ENCODE assay signal across 11 mouse cellular contexts in the genomic region with DNA sequence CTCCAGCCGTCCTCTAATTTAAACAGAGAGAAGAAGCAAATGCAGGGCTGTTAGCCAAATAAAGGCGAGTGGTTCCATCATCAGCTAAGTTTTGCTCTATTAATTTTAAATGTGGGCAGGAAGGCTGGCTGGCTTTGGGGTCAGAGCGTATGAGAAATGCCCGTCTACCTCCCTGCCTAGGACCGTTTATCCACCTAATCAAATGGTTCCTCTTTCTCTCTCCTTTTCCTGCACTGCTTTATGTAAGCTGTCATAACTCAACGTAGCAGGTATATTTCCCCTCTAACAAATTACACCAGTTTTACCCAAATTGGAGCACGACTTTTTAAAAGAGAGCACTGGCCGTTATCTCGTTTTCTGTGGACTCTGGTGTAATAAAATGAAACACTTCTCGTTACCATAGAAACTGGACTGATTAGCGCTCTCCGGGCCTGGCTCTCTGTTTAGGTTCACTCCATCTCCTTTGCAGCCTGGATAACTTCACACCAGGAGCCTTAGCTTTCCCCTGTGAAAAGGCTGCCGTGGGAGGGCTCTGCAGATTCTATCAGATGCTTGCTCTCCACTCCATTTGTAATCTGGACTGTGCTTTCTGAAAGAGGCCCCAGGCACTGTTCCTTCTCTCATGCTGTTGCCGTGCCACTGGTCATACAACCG.
A peak's percentile ranks its signal among the peaks of the same experiment; 100 is the strongest.
DNase-seq lines count a peak whose midpoint lies in the region; ATAC-seq lines count a peak whose summit lies in the region.
"Had no signal": no experiment of that assay in that cellular context is flagged by ENCODE, and none has a peak within 500 bp of the region (broad histone marks: within the 10 kb centered on the region; RNA-seq: fewer than 3 reads in every experiment).

No protein-coding gene starts in this region.

- H3K4me2 ChIP-seq in heart, embryonic 11.5 days, result no peak overlapping the region; the same call in 1 of the 2 replicates
- H3K4me2 ChIP-seq in neural tube, embryonic 13.5 days, result no peak overlapping the region
- H3K4me2 ChIP-seq in stomach, embryonic 16.5 days (ENCODE audit: low read depth, low read length), result 0 out of 2 replicates have a peak overlapping the region, but pooled peaks have one; percentile 13
- no peak overlapping the region for H3K4me2 ChIP-seq in kidney, embryonic 16.5 days (replicated peaks; ENCODE audit: low read depth, low read length)
- H3K4me2 ChIP-seq: limb, embryonic 13.5 days had no signal

- DNase-seq in heart, postnatal 36 days, result no peak
- DNase-seq in neural tube, embryonic 10.5 days (ENCODE audit: extremely low spot score, low spot score), result no peak
- no peak for DNase-seq in ovary, adult 18-20 months (ENCODE audit: low spot score)
- DNase-seq: cerebellum, adult 9-10 months; heart, postnatal 10 days had no signal

- no peaks in the 10 kb centered on the region for H3K36me3 ChIP-seq in heart, embryonic 11.5 days (ENCODE audit: control insufficient read depth, insufficient read depth, low read length)
- no peaks in the 10 kb centered on the region for H3K36me3 ChIP-seq in neural tube, embryonic 13.5 days
- no peaks in the 10 kb centered on the region for H3K36me3 ChIP-seq in stomach, embryonic 16.5 days (ENCODE audit: control insufficient read depth, insufficient read depth, low read length)
- H3K36me3 ChIP-seq in kidney, embryonic 16.5 days (ENCODE audit: insufficient read depth, low read length), result no peaks in the 10 kb centered on the region
- H3K36me3 ChIP-seq: limb, embryonic 13.5 days had no signal

- H3K4me1 ChIP-seq in heart, embryonic 11.5 days (ENCODE audit: control insufficient read depth, insufficient read depth, low read length), result peaks cover 8% of the 10 kb centered on the region
- peaks cover 26% of the 10 kb centered on the region for H3K4me1 ChIP-seq in neural tube, embryonic 13.5 days (replicated peaks)
- H3K4me1 ChIP-seq in stomach, embryonic 16.5 days (ENCODE audit: control insufficient read depth, insufficient read depth, low read length), result no peaks in the 10 kb centered on the region
- H3K4me1 ChIP-seq in kidney, embryonic 16.5 days (ENCODE audit: insufficient read depth, low read length), result 0 out of 2 replicates have a peak, but pooled peaks cover 5% of the 10 kb centered on the region

- ATAC-seq in heart, embryonic 11.5 days (replicated peaks; ENCODE audit: insufficient number of reproducible peaks, low FRiP score, low TSS enrichment), result no peak
- no peak for ATAC-seq in neural tube, embryonic 13.5 days (ENCODE audit: low read depth)
- peak; percentile 69 for ATAC-seq in granulocyte monocyte progenitor cell, adult 5-6 weeks (replicated peaks; ENCODE audit: poor library complexity, severe bottlenecking)
- peak; percentile 72; the same call in 1 of the 2 replicates for ATAC-seq in stomach, embryonic 16.5 days (ENCODE audit: insufficient read depth, low FRiP score)
- no peak for ATAC-seq in kidney, embryonic 16.5 days (ENCODE audit: low FRiP score, low TSS enrichment)

- 54% methylated on average over 15 of the region's 15 CpGs for WGBS in heart, embryonic 11.5 days (ENCODE audit: insufficient replicate concordance)
- WGBS in neural tube, embryonic 13.5 days, result 31% methylated on average over 15 of the region's 15 CpGs
- 26% methylated on average over 15 of the region's 15 CpGs for WGBS in stomach, embryonic 16.5 days
- 36% methylated on average over 15 of the region's 15 CpGs for WGBS in kidney, embryonic 16.5 days

- H3K27me3 ChIP-seq in heart, embryonic 11.5 days (ENCODE audit: control insufficient read depth, insufficient read depth, low read length), result no peaks in the 10 kb centered on the region
- H3K27me3 ChIP-seq in neural tube, embryonic 13.5 days, result no peaks in the 10 kb centered on the region; the same call in 1 of the 2 replicates
- no peaks in the 10 kb centered on the region for H3K27me3 ChIP-seq in stomach, embryonic 16.5 days (ENCODE audit: control insufficient read depth, insufficient read depth, low read length)
- no peaks in the 10 kb centered on the region for H3K27me3 ChIP-seq in kidney, embryonic 16.5 days (ENCODE audit: insufficient read depth, low read length)

- H3K9ac ChIP-seq in heart, embryonic 11.5 days (ENCODE audit: low read depth, low read length), result no peak overlapping the region
- no peak overlapping the region for H3K9ac ChIP-seq in neural tube, embryonic 13.5 days
- no peak overlapping the region for H3K9ac ChIP-seq in stomach, embryonic 16.5 days (ENCODE audit: low read length)
- H3K9ac ChIP-seq in kidney, embryonic 16.5 days (replicated peaks; ENCODE audit: low read length), result no peak overlapping the region
- H3K9ac ChIP-seq: limb, embryonic 13.5 days had no signal

- no peak overlapping the region for H3K4me3 ChIP-seq in heart, embryonic 11.5 days (ENCODE audit: low read depth, low read length)
- H3K4me3 ChIP-seq in neural tube, embryonic 13.5 days, result no peak overlapping the region
- no peak overlapping the region for H3K4me3 ChIP-seq in stomach, embryonic 16.5 days (replicated peaks; ENCODE audit: low read length)
- no peak overlapping the region for H3K4me3 ChIP-seq in kidney, embryonic 16.5 days (ENCODE audit: low read length)
- H3K4me3 ChIP-seq: limb, embryonic 13.5 days had no signal

- no peaks in the 10 kb centered on the region for H3K9me3 ChIP-seq in heart, embryonic 11.5 days (replicated peaks; ENCODE audit: control insufficient read depth, low read length)
- no peaks in the 10 kb centered on the region for H3K9me3 ChIP-seq in neural tube, embryonic 13.5 days
- no peaks in the 10 kb centered on the region for H3K9me3 ChIP-seq in stomach, embryonic 16.5 days (replicated peaks; ENCODE audit: control insufficient read depth, low read length)
- no peaks in the 10 kb centered on the region for H3K9me3 ChIP-seq in kidney, embryonic 16.5 days (ENCODE audit: low read length)
- H3K9me3 ChIP-seq: limb, embryonic 13.5 days had no signal

- 0 out of 2 replicates have a peak overlapping the region, but pooled peaks have one; percentile 6 for H3K27ac ChIP-seq in heart, embryonic 11.5 days (ENCODE audit: low read depth, low read length)
- H3K27ac ChIP-seq in neural tube, embryonic 13.5 days (replicated peaks), result peak overlapping the region; percentile 49
- H3K27ac ChIP-seq in stomach, embryonic 16.5 days (ENCODE audit: low read length), result no peak overlapping the region
- no peak overlapping the region for H3K27ac ChIP-seq in kidney, embryonic 16.5 days (ENCODE audit: low read length)
- H3K27ac ChIP-seq: limb, embryonic 13.5 days had no signal

- intact Hi-C loops in heart, postnatal 36 days (cut with DNase I), result no loop called here

Comparison
In these comparisons a context has a peak if more than half of its experiments do, and no peak if none do; other contexts are left out.
1. ATAC-seq: peak in granulocyte monocyte progenitor cell, adult 5-6 weeks (single experiment) and stomach, embryonic 16.5 days (single experiment); none in heart, embryonic 11.5 days (single experiment), neural tube, embryonic 13.5 days (single experiment) and kidney, embryonic 16.5 days (single experiment).
2. H3K27ac ChIP-seq: peak in heart, embryonic 11.5 days (single experiment) and neural tube, embryonic 13.5 days (single experiment); none in stomach, embryonic 16.5 days (single experiment) and kidney, embryonic 16.5 days (single experiment).